In the genomic region with DNA sequence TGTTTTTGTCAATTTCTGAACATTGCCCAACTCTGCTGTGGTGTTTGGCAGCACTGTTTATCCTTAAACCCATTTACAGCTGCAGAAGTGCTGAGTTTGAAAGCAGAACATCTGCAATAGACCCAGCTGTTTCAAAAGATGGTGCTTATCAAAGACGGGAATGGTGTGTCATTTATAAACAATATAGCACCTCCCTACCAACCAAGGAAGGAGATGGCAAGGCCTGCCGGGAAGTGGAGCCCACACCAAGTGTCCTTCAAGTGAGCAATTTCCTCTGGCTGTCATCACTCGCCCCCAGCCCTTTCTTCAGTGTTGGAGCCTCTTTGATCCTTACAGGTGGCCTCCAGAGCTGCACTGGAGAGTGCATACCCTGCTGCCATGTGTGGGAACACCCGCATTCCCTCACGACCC, we compare ENCODE assay signal across 22 mouse cellular contexts.
DNase-seq lines count a peak whose midpoint lies in the region; ATAC-seq and TF ChIP-seq lines count a peak whose summit lies in the region.
"Had no signal": no experiment of that assay in that cellular context is flagged by ENCODE, and none has a peak within 500 bp of the region (broad histone marks: within the 10 kb centered on the region; RNA-seq: fewer than 3 reads in every experiment).

No protein-coding gene starts in this region.

- DNase-seq in layer of hippocampus, adult 2 months (ENCODE audit: low spot score in 2 of 2), result no peak
- DNase-seq in layer of hippocampus, postnatal 14 days (ENCODE audit: low spot score in 2 of 2), result no peak
- peak; percentile 17 for DNase-seq in midbrain, embryonic 14.5 days
- DNase-seq in midbrain, embryonic 10.5 days (ENCODE audit: low spot score), result no peak
- DNase-seq in embryo, embryonic 11.5 days (ENCODE audit: low read depth, low spot score), result peak; percentile 8
- DNase-seq in mesoderm, embryonic 11.5 days (ENCODE audit: low read depth, low spot score), result peak; percentile 54
- no peak for DNase-seq in heart, postnatal 14 days
- no peak for DNase-seq in frontal cortex, adult 2 months (ENCODE audit: extremely low spot score in 1 of 2, low spot score in 1 of 2)
- DNase-seq: adrenal gland, adult 2 months; B cell, adult 2 months; cerebellum, adult 2 months; gastrocnemius, postnatal 10 days; heart, postnatal 36 days; kidney, adult 2 months; kidney, postnatal 14 days; liver, embryonic 13.5 days; right cerebral cortex, postnatal 4 days; thymus, postnatal 14 days had no signal

- intact Hi-C loops in heart, postnatal 14 days (cut with DNase I), result no loop called here

- no peak overlapping the region for H3K9ac ChIP-seq in midbrain, embryonic 14.5 days (replicated peaks; ENCODE audit: low read length)
- H3K9ac ChIP-seq: heart, embryonic 13.5 days; limb, embryonic 13.5 days; liver, embryonic 13.5 days; midbrain, embryonic 15.5 days had no signal

- peaks cover 11% of the 10 kb centered on the region; the same call in 1 of the 2 replicates for H3K4me1 ChIP-seq in midbrain, embryonic 14.5 days (ENCODE audit: control insufficient read depth, insufficient read depth, low read length)
- peaks cover 15% of the 10 kb centered on the region for H3K4me1 ChIP-seq in midbrain, embryonic 10.5 days

- H3K9me3 ChIP-seq in midbrain, embryonic 14.5 days (ENCODE audit: control insufficient read depth, low read length), result no peaks in the 10 kb centered on the region
- no peaks in the 10 kb centered on the region for H3K9me3 ChIP-seq in midbrain, embryonic 10.5 days (replicated peaks)
- H3K9me3 ChIP-seq: heart, embryonic 13.5 days; liver, embryonic 13.5 days; midbrain, embryonic 15.5 days had no signal

- H3K4me2 ChIP-seq in midbrain, embryonic 14.5 days (ENCODE audit: low read length), result no peak overlapping the region
- H3K4me2 ChIP-seq: heart, embryonic 13.5 days; limb, embryonic 13.5 days; liver, embryonic 13.5 days; midbrain, embryonic 15.5 days had no signal

- no peak overlapping the region for H3K4me3 ChIP-seq in layer of hippocampus, adult 2 months
- H3K4me3 ChIP-seq in midbrain, embryonic 14.5 days (replicated peaks; ENCODE audit: low read depth, low read length), result no peak overlapping the region
- H3K4me3 ChIP-seq in midbrain, embryonic 10.5 days, result no peak overlapping the region
- H3K4me3 ChIP-seq: heart, embryonic 13.5 days; left cerebral cortex, adult 2 months; limb, embryonic 13.5 days; liver, embryonic 13.5 days; midbrain, embryonic 15.5 days had no signal

- WGBS in midbrain, embryonic 14.5 days, result 45% methylated on average over 5 of the region's 5 CpGs
- WGBS in midbrain, embryonic 10.5 days, result 63% methylated on average over 5 of the region's 5 CpGs

- TF ChIP-seq CTCF in layer of hippocampus, adult 2 months (conservative IDR thresholded peaks at IDR 0.05), result no peak

- no peak for ATAC-seq in midbrain, embryonic 14.5 days (ENCODE audit: low FRiP score, low TSS enrichment)
- ATAC-seq: midbrain, embryonic 15.5 days had no signal

- H3K36me3 ChIP-seq in midbrain, embryonic 14.5 days (ENCODE audit: control insufficient read depth, insufficient read depth, low read length), result no peaks in the 10 kb centered on the region
- peaks cover 9% of the 10 kb centered on the region for H3K36me3 ChIP-seq in midbrain, embryonic 10.5 days
- H3K36me3 ChIP-seq: midbrain, embryonic 15.5 days had no signal

- no peaks in the 10 kb centered on the region for H3K27me3 ChIP-seq in midbrain, embryonic 14.5 days (ENCODE audit: control insufficient read depth, insufficient read depth, low read length)
- H3K27me3 ChIP-seq in midbrain, embryonic 10.5 days (ENCODE audit: low read depth, poor library complexity, severe bottlenecking), result no peaks in the 10 kb centered on the region
- H3K27me3 ChIP-seq: heart, embryonic 13.5 days; limb, embryonic 13.5 days; liver, embryonic 13.5 days; midbrain, embryonic 15.5 days had no signal

- H3K27ac ChIP-seq in layer of hippocampus, adult 2 months, result 0 out of 2 replicates have a peak overlapping the region, but pooled peaks have one; percentile 1
- H3K27ac ChIP-seq in midbrain, embryonic 14.5 days (replicated peaks; ENCODE audit: low read depth, low read length), result no peak overlapping the region
- H3K27ac ChIP-seq in midbrain, embryonic 10.5 days (replicated peaks), result no peak overlapping the region
- H3K27ac ChIP-seq: heart, embryonic 13.5 days; left cerebral cortex, adult 2 months; limb, embryonic 13.5 days; liver, embryonic 13.5 days; midbrain, embryonic 15.5 days had no signal

Comparison
In these comparisons a context has a peak if more than half of its experiments do, and no peak if none do; other contexts are left out.
1. DNase-seq: peak in midbrain, embryonic 14.5 days (single experiment), embryo, embryonic 11.5 days (single experiment) and mesoderm, embryonic 11.5 days (single experiment); none in layer of hippocampus, adult 2 months (0 of 2), layer of hippocampus, postnatal 14 days (0 of 2), midbrain, embryonic 10.5 days (single experiment), heart, postnatal 14 days (0 of 2) and frontal cortex, adult 2 months (0 of 2).